Mouse (Mus musculus) kidney, postnatal 10 days (tissue): ENCODE data around the gene Bhlha15.

Experiments used
- DNase-seq: peaks from one replicate; pipeline ENCODE4 v3.0.0; 2021; ENCODE audit warnings: mixed read lengths

Gene Bhlha15

DNA sequence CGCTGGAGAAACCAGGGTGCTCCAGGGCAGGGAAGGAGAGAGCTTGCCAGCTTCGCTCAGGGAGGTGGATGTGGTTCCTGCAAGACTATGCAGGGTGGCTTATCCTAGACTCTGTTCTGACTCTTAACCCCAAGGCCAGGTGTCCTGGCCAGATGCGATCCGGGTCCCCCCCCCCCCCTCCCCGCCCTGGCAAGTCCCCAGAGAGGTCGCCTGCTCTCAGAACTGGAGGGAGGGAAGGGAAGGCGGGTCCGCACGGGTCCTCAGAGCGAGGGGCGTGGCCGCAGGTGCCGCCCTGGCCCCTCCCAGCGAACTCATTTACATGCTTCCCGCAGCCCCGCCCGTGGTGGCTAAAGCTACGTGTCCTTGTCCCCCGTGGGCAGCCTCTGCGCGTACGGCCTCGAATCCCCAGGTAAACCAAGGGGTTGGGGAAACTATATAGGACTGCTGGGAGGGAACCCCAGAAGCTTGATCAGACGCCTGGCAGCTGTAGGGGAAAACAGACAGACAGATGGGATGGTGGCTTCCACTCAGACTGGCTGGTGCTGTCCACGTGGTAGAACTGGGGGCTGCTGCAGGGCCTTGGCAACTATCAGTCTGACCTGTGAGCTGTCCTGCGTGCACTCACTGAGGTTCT lies at the start of gene Bhlha15:
Bhlha15 (plus strand) TSS at position 337 of the 634 bp plus-strand sequence.
- peak; percentile 76 for DNase-seq

DNA sequence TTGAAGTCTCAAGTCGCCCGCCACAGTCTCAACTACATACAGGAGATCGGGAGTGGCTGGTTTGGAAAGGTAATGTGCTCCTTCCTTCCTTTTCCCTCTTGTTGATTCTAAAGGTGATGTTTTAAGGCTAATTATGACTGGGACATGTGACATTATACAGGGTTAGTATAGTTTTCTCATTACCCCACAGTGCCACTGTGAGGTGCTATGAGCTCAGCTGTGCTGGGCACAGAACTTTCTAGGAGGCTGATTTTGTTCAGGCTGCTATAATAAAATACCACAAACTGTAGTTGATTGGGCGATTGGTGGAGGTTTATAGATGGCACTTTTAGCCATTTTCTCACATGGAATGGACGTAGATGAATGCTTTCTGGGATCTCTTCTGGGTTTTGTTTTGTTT lies 46.6 kb upstream of the Bhlha15 start:
- DNase-seq, result no peak

DNA sequence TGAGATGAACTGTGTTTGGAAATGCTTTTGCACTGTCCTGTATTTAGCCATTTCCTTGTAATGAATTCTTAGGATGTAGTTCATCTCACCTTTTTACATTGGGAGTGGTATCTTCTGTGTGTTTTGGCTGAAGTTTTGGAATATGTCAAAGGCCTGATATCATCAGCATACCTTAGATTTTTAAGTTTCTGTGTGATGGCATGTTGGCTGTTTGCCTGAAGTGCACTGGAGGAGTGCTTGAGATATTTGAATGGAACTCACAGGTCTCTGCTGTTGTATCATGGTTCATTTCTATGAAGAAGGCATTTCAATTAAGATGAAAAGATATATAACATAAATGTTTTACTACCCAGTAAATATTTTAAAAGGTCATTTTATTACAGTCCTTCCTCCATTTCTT lies 43.2 kb upstream of the Bhlha15 start:
- DNase-seq, result no peak

DNA sequence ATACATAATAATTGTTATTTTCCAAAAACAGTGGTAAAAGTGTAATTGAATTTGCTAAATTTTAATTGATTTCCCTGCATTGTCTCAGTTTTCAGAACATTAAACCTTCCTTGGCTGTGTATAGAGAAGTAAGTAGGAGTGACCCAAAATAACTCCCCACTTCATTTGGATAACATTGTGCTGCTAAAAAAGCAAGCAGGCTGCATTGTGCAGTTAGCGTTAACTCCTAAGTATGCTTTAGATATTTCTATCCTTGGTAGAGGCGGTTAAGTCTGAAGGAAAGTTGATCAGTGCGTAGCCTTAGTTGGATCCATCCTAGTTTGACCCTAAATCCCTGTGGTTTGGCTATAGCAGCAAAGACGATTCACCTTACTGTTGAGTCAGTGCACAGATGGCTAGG lies 40.6 kb upstream of the Bhlha15 start:
- no peak for DNase-seq

- DNase-seq, result no peak
Observed at GRCm38 (mm10) chr5:144151270-144151669, 38.8 kb upstream of the Bhlha15 start.

- DNase-seq, result peak; percentile 81
Observed at GRCm38 (mm10) chr5:144154528-144154927, 35.6 kb upstream of the Bhlha15 start.

- peak; percentile 88 for DNase-seq
Observed at GRCm38 (mm10) chr5:144158604-144159003, 31.5 kb upstream of the Bhlha15 start.

GRCm38 (mm10) chr5:144159137-144159536 lies 30.9 kb upstream of the Bhlha15 start:
- DNase-seq, result no peak

DNA sequence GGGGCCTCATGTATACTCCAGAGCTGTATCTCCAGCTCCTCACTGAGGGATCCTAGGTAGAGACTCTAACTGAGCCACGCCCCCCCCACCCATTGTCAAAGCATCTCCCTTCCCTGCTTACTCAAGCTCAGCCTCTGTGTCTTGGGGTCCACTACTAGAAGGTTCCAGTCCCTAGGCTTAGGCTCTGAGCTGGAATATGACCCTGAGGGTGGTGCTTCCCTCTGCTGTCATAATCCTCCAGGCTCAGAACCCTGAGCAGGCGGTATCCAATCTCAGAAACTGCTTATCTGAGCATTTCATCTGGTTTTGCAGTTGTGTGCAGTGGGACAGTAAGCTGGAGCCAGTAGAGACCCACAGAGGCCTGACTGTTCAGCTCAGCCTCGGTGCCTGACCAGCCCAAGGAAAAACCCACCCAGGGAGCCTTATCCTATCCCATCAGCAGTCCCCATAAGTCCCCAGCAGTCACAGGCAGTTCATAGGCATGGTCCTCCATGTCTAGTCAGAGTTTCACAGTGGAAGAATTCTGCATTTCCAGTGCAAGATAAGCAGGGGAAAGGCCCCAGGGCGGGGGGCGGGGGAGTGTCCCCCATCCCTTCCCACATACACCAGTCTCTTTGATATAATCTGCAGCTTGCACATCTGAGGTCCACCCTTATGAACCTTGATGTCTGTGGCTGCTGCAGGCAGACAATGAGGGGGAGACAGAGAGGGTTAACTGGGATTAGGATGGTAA lies 27.8 kb upstream of the Bhlha15 start:
- no peak for DNase-seq

GRCm38 (mm10) chr5:144162813-144163517 lies 27.1 kb upstream of the Bhlha15 start:
- peak; percentile 81 for DNase-seq

GRCm38 (mm10) chr5:144165756-144166155 lies 24.3 kb upstream of the Bhlha15 start:
- DNase-seq, result no peak

DNA sequence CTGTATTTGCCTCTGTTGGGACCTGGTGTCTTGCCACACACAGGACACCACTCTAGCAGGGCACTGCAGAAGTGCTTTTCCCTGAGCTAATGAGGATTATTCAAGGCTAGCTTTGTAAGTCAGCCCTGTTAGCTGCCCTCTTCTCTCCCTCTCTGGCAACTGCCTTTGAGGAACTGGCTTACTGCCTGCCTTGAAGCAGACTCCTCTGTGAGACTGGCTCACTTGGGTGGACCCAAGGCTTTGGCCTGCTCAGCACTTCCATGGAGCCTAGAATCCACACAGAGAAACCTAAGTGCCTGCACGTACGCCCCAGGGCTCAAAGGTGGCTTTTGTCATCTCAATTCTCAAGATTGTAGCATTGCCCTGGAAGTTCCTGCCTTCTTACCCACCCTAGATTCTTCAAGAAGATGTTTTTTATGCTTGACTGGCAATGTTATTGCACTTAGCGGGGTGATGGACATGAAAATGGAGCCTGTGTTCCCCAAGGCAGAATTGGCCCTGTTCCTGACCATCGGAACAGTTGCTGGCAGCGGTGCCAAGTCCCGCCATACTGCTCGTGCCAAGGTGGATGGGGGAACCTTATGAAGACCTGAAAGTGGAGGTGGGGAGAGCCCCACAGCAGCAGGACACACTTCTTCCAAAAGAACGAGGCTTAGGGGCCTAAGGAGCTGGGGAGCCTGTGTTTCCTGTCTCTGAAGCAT lies 20.7 kb upstream of the Bhlha15 start:
- peak; percentile 46 for DNase-seq

- no peak for DNase-seq
Observed at GRCm38 (mm10) chr5:144173648-144174047, 16.4 kb upstream of the Bhlha15 start.

- DNase-seq, result no peak
Observed at GRCm38 (mm10) chr5:144178216-144178615, 11.9 kb upstream of the Bhlha15 start.

DNA sequence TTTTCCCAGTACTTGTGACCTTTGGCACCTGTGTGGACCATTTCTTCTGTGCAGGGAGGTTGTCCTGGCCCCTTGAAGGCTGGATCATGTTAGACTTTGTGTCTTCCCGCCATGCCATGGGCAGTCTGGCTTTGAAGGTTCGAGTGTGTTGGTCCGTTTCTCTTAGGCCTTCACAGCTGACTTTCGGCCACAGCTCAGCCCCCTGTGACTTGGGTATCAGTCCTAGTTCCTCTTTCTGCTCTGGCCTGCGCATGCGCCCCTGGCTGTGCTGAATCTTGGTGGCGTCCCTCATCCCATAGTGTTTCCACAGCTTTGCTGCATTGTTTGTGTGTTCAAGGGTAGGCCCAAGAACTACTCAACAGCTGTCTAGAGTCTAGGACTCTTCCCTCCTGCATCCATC lies 8.8 kb upstream of the Bhlha15 start:
- no peak for DNase-seq

DNA sequence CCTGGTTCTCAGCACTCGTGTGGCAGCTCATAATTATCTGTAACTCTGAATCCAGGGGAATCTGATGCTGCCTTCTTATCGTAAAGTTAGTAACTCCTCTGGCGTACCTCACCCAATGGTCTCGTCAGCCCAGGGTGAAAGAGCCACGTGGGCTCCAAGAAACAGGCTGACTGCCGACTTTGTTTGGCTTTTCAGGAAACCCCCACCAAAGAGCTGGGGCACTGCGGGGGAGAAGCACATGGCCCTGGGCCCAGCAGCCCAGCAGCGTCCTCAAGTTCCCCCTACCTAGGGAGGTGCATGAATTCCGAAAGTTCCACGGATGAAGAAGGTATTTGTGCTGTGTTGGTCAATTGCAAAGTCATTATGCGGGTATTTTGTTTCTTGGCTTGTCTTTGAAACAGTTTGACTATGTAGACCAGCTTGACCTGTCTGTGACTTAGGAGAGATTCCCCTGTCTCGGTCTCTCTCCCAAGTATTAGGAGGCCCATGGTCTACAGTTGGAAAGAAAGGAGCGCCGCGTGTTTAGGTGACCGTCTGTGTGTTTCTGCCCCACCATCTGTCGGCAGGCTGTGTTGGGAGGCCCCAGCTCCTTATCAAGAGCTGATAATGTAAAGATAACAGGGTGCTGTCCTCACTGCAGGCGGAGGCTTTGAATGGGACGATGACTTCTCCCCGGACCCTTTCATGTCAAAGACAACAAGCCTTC lies 7.4 kb upstream of the Bhlha15 start:
- DNase-seq, result no peak

- no peak for DNase-seq
Observed at GRCm38 (mm10) chr5:144183248-144183559, 6.9 kb upstream of the Bhlha15 start.

GRCm38 (mm10) chr5:144183647-144184335 lies 6.3 kb upstream of the Bhlha15 start:
- DNase-seq, result no peak

- DNase-seq, result no peak
Observed at GRCm38 (mm10) chr5:144184350-144185045, 5.6 kb upstream of the Bhlha15 start.

DNA sequence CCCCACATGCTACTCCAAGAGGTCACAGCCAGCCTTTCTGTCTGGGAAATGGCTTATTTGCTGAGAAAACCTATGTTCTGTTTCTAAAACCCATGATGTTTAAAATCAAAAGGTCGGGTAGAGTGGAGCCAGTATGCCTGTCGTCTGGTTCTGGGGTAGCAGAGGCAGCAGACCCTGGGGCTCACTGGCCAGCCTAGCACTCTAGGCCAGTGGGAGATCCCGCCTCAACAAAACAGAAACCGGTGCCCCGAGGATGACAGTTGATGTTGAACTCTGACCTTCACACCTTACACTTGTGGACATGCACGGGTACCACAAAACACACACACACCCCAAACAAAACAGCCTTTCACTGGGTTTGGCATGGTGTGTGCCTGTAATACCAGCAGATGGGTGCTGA lies 1.7 kb upstream of the Bhlha15 start:
- DNase-seq, result no peak

DNA sequence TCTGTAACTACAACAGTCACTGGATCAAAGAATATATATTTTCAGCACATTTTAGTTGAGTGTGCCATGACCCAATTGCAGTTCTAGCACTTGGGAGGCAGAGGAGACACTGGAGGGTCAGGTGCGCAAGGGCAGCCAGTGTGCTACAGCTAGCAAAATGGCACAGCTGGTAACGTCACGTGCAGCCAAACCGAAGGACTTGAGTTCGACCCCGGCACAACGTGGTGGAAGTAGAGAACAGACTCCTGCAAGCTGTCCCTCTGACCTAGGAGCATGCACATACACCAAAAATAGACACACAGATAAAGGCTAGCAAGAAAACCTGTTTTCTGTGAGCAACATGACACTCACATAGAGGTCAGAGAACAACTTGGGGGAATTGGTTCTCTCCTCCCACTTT lies 759 bp upstream of the Bhlha15 start:
- DNase-seq, result no peak

DNA sequence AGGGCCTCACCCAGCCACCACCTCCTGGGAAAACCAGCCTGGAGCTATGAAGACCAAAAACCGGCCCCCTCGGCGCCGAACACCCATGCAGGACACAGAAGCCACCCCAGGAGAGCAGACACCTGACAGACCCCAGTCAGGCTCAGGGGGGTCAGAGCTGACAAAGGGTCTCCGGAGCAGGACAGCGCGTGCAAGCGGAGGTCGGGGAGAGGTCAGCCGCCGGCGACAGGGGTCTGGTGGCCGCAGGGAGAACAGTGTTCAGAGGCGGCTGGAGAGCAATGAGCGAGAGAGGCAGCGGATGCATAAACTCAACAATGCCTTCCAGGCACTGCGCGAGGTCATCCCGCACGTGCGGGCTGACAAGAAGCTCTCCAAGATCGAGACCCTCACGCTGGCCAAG lies 940 bp downstream of the Bhlha15 start:
- no peak for DNase-seq
